Mouse (Mus musculus) large intestine, adult 2 months (tissue): ENCODE measurements at regions not wholly inside any gene's neighbourhood (a gene's known extent, or its start where the extent isn't known, plus 50 kb on each side); places are given as distances from the start of the nearest gene placed in this dataset.

Source experiments
- DNase-seq: peaks from one replicate; pipeline ENCODE4 v3.0.0-alpha.2; 2012; ENCODE audit warnings: low read depth, low spot score
- WGBS: fragments of 180-500 bp; shearing (Covaris S2); methylation state at CpG from one replicate; pipeline ENCODE4 v1.1.7; 2018; 5-methylcytosine and 5-hydroxymethylcytosine counted together

GRCm38 (mm10) chr3:9373896-9374295 is 236.0 kb downstream of the Zfp704 start:
- 57% methylated on average over 1 of the region's 1 CpGs for WGBS
- no peak for DNase-seq

GRCm38 (mm10) chr3:9370096-9370495 is 239.8 kb downstream of the Zfp704 start:
- DNase-seq: no peak
- 90% methylated on average over 2 of the region's 2 CpGs for WGBS

DNA sequence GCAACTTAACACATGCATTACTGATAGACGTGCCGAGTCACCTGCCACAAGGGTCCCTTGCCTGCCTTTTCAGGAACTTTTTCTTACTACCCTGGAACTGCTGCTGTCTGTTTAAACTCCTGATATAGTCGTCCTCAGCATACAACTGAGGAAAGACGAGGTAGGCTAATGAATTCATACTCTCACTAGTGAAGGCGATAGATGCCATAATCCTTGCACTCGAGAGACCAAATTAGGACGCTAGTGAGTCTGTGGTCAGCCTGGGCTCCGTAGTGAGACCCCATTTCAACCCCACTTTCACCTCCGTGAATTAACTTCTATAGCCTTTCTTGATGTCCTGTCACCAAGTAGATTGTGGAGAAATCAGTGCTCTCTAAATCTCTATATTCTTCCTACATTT is 244.1 kb downstream of the Zfp704 start:
- whole genome bisulfite sequencing: 90% methylated on average over 9 of the region's 9 CpGs
- no peak for DNase-seq

- no peak for DNase-seq
- 93% methylated on average over 8 of the region's 8 CpGs for WGBS
Observed at GRCm38 (mm10) chr3:9359186-9359585, 250.7 kb downstream of the Zfp704 start.

DNA sequence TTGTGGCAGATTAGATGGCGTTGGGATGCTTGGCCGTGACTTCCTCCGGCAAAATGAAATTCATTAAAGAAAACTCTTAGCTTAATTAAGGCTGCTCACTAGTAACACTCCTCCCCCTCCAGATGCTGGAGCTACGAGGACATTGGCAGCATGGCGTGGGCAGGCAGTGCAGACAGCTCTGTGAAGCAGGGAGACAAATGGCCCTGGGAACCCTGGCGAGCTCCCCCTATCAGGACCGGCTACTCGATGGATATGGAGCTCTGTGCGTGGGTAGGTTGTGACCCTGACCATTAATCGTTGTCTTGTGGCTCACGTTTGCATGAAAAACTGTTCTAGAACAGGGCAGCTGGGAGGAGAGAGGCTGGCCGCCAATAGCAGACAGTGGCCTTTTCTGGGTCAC is 251.8 kb downstream of the Zfp704 start:
- DNase-seq: no peak
- 76% methylated on average over 12 of the region's 12 CpGs for WGBS

DNA sequence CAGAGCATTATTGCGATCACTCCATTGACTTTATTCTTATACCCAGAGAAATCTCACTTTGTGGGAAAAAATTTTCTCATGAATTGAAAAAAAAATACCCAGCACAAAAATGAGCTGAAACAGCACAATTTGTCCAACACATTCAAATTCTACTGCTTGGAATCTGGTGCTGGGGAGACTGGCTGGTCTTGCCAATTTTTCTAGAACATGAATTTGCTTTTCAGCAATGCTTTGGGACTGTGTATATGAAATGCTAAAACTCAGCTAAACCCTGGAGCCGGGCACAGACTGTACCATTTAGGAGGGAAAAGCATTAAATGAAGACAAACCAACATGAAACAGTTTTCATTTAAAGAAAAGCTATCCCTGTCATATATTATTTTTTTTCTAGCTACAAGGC is 252.2 kb downstream of the Zfp704 start:
- no peak for DNase-seq
- 89% methylated on average over 2 of the region's 2 CpGs for WGBS

GRCm38 (mm10) chr3:9355875-9356274 is 254.0 kb downstream of the Zfp704 start:
- DNase-seq: no peak
- 78% methylated on average over 4 of the region's 4 CpGs for WGBS

- DNase-seq: no peak
- WGBS: 88% methylated on average over 11 of the region's 11 CpGs
Observed at GRCm38 (mm10) chr3:9354756-9355155, 255.1 kb downstream of the Zfp704 start.

DNA sequence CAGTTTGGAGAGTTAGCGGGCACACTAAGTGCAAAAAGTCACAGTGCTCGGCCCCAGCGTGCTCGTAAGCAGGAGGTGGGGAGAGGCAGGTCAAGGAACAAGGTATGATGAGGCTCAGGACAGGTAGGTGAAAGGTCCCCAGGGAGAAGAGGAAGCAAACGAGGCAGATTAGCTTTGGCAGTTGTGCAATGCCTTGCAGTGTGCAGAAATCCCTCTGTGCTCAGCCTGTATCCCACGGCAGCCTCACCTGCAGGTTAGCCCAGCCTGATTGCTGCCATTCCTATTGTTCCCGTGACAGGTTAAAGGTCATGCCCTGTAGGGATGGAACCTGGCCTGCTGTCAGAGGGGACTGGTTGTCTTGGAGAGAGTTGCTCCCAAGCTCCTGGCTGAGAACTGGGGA is 257.6 kb downstream of the Zfp704 start:
- 44% methylated on average over 7 of the region's 7 CpGs for WGBS
- no peak for DNase-seq

- no peak for DNase-seq
- WGBS: 89% methylated on average over 4 of the region's 4 CpGs
Observed at GRCm38 (mm10) chr3:9349822-9350221, 260.1 kb downstream of the Zfp704 start.

GRCm38 (mm10) chr3:9347446-9347860 is 262.4 kb downstream of the Zfp704 start:
- 22% methylated on average over 15 of the region's 15 CpGs for WGBS
- DNase-seq: no peak

DNA sequence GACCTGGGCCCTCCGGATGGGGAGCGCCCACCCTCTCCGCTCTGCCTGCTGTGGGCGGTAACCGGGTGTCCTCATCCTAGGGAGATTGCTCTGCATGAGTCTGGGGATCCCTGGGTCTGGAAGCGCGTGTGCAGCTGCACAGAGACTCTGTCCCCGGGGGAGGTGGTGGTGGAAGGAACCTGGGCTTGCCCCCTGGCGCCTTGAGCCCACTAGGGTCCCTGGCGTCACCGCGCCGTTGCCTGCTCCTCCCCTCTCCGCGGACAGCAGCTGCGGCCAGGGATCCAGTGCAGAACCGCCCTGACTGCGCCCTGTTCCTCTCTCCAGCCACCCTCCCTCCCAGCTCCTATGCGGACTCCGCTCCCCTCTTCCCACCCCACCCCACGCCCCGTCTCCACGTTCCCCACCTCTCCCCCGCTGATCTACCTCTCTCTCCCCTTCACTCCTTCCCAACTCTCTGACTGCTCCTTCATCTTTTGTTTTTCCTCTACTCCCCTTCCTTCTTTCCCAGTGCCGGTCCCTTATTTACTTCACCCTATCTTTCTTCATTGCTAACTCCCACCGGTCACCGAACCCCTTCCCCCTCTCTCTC is 262.9 kb downstream of the Zfp704 start:
- WGBS: under 1% methylated on average over 25 of the region's 27 CpGs
- no peak for DNase-seq

- no peak for DNase-seq
- WGBS: 38% methylated on average over 13 of the region's 13 CpGs
Observed at GRCm38 (mm10) chr3:9346356-9346755, 263.5 kb downstream of the Zfp704 start.

DNA sequence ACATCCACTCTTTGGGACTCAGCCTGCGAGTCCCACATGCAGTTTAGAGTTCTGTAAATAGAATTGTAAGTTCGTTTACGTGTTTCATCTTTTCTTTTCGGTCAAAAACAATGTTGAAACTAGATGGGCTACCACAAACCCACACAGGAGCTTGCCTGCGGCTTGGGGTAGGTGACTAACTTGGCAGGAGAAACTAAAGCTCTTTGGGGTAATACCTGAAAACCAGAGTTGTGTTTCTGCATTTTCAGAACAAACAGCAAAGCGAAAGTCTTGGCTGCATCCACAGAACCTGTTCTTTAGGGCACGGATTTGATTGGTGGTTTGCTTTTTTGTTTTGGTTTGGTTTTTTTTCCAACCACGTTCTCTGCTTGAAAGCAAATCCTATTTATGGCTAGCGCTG is 264.0 kb downstream of the Zfp704 start:
- no peak for DNase-seq
- 65% methylated on average over 9 of the region's 9 CpGs for WGBS

DNA sequence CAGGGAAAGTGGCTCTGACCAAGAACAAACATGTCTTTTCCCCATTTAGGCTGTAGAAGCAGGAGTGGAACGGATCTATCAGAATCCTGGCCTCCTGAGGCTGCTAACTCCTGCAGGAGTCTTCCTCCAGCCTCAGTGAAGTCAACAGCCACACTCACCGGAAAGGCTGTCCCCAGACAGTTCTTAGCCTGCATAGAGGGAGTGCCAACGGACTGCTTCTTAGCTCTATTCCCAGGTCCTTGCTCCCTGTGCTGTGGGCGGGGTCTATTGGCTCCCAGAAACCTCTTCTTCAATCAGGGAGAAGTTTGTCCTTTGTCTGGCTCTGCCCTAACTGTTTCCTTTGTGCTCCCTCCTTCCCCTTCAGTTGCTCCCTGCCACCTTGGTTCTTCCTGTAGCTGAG is 266.3 kb downstream of the Zfp704 start:
- DNase-seq: no peak
- 21% methylated on average over 4 of the region's 4 CpGs for WGBS

- 93% methylated on average over 3 of the region's 3 CpGs for WGBS
- no peak for DNase-seq
Observed at GRCm38 (mm10) chr3:9342167-9342566, 267.7 kb downstream of the Zfp704 start.

- WGBS: 58% methylated on average over 5 of the region's 5 CpGs
- DNase-seq: no peak
Observed at GRCm38 (mm10) chr3:9341657-9342056, 268.2 kb downstream of the Zfp704 start.

DNA sequence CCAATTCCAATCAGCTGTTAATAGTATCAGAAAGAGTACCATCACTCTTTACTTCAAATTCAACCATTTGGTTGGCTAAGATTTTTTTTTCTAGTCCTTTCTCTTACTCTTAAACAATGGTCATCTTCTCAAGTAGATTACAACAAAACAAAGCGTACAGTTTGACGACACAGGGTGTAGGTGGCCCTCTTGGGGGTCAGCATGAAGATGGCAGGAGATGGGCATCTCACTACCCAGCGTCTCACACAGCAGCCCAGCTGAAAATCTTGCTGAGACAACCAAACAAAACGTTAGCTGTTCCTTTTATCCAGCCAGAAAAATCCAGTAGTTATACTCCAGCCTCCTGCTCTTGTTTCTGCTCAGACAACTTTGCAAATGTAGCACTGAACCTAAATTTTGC is 268.6 kb downstream of the Zfp704 start:
- DNase-seq: no peak
- WGBS: 37% methylated on average over 4 of the region's 4 CpGs

DNA sequence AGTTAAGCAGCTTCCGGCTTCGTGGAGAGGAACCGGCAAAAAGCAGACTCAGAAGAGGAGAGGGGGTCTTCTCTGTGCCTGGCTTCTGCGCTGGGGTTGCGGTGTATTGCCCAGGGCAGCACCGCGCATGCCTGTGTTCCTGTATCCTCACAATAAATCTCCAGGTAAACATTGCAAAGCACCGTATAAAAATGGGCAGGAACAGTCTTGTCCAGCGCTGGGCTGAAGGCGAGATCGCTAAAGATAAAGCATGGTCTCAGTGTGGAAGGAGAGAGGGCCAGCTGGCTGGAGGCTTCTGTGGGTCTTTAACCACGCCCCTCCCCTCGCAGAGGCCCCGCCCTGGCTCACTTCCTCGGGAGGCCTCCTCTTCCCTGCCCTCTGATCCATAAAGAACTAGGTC is 269.1 kb downstream of the Zfp704 start:
- 2% methylated on average over 15 of the region's 15 CpGs for WGBS
- peak; percentile 38 for DNase-seq

- DNase-seq: no peak
- WGBS: 11% methylated on average over 4 of the region's 4 CpGs
Observed at GRCm38 (mm10) chr3:9340344-9340743, 269.5 kb downstream of the Zfp704 start.

DNA sequence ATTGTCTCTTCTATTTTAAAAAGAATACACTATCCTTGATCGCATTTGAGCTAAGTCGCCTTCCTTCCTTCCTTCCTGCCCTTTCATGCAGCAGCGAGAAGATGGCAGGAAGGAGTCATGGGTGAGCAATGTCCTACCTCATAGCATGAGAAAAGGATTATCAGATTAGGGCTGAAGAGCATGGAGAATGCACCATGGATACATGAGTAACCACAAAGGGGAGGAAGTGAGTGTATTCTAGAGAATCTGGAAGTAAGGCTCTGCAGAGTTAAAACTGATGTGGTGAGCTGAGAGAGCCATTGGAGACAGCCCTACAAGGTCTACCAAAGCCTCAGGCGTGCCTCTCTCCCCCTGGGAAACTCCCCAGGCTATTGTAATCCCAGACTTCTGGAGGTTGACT is 270.2 kb downstream of the Zfp704 start:
- DNase-seq: no peak
- 91% methylated on average over 4 of the region's 4 CpGs for WGBS

DNA sequence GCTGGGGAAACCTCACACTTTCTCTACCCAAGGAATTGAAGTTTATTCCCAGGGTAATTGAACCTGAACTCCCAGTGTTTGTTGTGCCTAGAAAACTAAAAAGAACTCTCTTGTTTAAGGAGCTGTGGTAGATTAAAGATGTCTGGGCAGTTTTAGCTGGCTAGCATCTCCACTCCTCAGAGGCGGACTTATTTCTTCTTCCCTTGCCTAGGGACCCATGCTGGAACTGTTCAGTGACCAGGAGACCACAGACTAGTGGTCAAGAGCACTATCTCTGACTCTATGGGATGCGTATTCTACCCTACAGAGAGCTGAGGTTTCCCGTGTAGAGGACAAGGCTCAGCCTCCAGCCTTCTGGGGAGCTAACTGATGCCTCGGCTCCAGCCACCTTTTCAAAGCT is 274.3 kb downstream of the Zfp704 start:
- DNase-seq: no peak
- WGBS: 91% methylated on average over 4 of the region's 4 CpGs
